Mouse (Mus musculus) hindbrain, embryonic 16.5 days (tissue): ENCODE data around the gene Sptbn4. TPM values are rescaled to one million over a fixed set of nuclear protein-coding genes. Genes with fewer than 3 reads are reported as not detected.

Experiments used
- ATAC-seq: fragments of 200-750 bp; cut with Nextera tagmentation; 2 replicates; pipeline ENCODE4 v1.8.0; 2017; ENCODE audit warnings: moderate TSS enrichment, moderate library complexity
- H3K27ac ChIP-seq: fragments of 300-500 bp; sonication (generic); 2 replicates; pipeline ENCODE4 v1.5.1; 2014; ENCODE audit warnings: low read depth, mild to moderate bottlenecking, control low read depth, low read length, moderate library complexity
- H3K27me3 ChIP-seq: fragments of 300-500 bp; sonication (generic); replicated peaks from 2 replicates; pipeline ENCODE4 v1.6.1; 2014; ENCODE audit warnings: low read length; ENCODE audit not compliant: control insufficient read depth, insufficient read depth
- H3K36me3 ChIP-seq: fragments of 300-500 bp; sonication (generic); 2 replicates; pipeline ENCODE4 v1.6.1; 2014; ENCODE audit warnings: mild to moderate bottlenecking, low read length, moderate library complexity, mixed read lengths; ENCODE audit not compliant: control insufficient read depth, insufficient read depth
- H3K4me1 ChIP-seq: fragments of 300-500 bp; sonication (generic); 2 replicates; pipeline ENCODE4 v1.6.1; 2014; ENCODE audit warnings: low read depth, low read length; ENCODE audit not compliant: control insufficient read depth, insufficient read depth
- H3K4me2 ChIP-seq: fragments of 300-500 bp; sonication (generic); 2 replicates; pipeline ENCODE4 v1.6.1; 2014; ENCODE audit warnings: mild to moderate bottlenecking, low read length, control low read depth, moderate library complexity
- H3K4me3 ChIP-seq: fragments of 300-500 bp; sonication (generic); 2 replicates; pipeline ENCODE4 v1.5.1; 2014; ENCODE audit warnings: mild to moderate bottlenecking, low read length, control low read depth, moderate library complexity
- H3K9ac ChIP-seq: fragments of 300-500 bp; sonication (generic); 2 replicates; pipeline ENCODE4 v1.6.1; 2014; ENCODE audit warnings: low read depth, mild to moderate bottlenecking, control low read depth, low read length, moderate library complexity
- H3K9me3 ChIP-seq: fragments of 300-500 bp; sonication (generic); 2 replicates; pipeline ENCODE4 v1.6.1; 2014; ENCODE audit warnings: mild to moderate bottlenecking, low read length, moderate library complexity; ENCODE audit not compliant: control insufficient read depth
- WGBS: fragments of 180-500 bp; shearing (Covaris S2); extraction: QIAGEN DNeasy Blood & Tissue Kit; methylation state at CpG from one replicate; pipeline ENCODE4 v1.1.7; 2014; 5-methylcytosine and 5-hydroxymethylcytosine counted together
- polyA plus RNA-seq: library from polyadenylated mRNA; unstranded; fragments of >200 nt; fragmentation: Nextera tagmentation; extraction: Ambion mirVana; gene quantifications from 2 replicates; pipeline ENCODE4 v1.2.1, GENCODE M21; 2015

Gene Sptbn4
- polyA plus RNA-seq, 1 experiment from 2014 or later = 3.1 TPM

- peaks cover 32% of the 10 kb centered on the region for H3K27me3 ChIP-seq
Observed at GRCm38 (mm10) chr7:27339114-27339513, 108.4 kb downstream of the Sptbn4 start.

DNA sequence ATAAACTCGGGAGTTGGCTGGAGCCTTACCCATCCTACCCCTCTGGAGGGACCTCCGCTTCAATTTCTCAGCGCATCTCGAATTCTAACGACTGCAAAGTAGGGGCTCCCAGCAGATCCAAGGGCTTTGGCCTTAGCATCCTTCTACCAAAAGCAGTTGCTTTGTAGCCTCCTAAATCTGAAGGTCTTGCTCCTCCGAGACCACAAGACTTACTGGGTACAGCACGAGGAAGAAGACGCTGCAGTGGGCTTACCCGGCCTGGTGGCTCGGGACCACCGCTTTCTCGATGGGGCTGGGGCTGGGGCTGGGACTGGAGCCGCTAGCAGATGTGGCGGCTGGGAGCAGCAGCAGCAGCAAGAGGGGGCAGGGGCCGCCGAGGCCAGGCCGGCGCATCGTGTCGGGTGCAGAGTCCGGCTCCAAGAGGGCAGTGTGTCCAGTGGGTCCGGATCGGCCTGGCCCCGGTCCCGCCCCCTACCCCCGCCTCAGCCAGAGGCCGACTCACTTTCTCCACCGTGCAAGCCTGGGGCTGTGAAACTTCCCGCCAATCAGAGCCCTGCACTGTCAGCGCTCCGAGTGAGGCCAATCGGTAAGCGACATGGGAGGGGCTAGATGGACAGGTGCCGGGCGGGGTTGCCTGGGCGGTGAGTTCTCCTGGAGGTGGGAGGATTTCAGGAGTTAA, 110.2 kb downstream of the Sptbn4 start, which contains the start of gene Ltbp4:
Gene Ltbp4, minus strand, starts transcription at position 518 of the 679 bp plus-strand sequence.
- 3% methylated on average over 31 of the region's 36 CpGs for whole genome bisulfite sequencing
- H3K4me2 ChIP-seq = peak within 1 kb of the TSS; percentile 61
- ATAC-seq = no peak
- H3K27me3 ChIP-seq = peaks cover 46% of the 10 kb centered on the region
- peaks cover 40% of the 10 kb centered on the region for H3K4me1 ChIP-seq
- H3K36me3 ChIP-seq = peaks cover 6% of the 10 kb centered on the region; the same call in 1 of the 2 replicates
- H3K9ac ChIP-seq = peak within 1 kb of the TSS; percentile 50
- no peaks in the 10 kb centered on the region for H3K9me3 ChIP-seq
- H3K4me3 ChIP-seq = peak within 1 kb of the TSS; percentile 37
- H3K27ac ChIP-seq = no peak within 1 kb of the TSS

More at GRCm38 (mm10) chr7:27339114-27339513, 108.4 kb downstream of the Sptbn4 start:
- peak overlapping the region; percentile 54 for H3K4me2 ChIP-seq
- no peaks in the 10 kb centered on the region for H3K9me3 ChIP-seq
- peak; percentile 14; the same call in 1 of the 2 replicates for ATAC-seq
- whole genome bisulfite sequencing = 51% methylated on average over 4 of the region's 4 CpGs
- H3K9ac ChIP-seq = peak overlapping the region; percentile 50
- H3K4me3 ChIP-seq = peak overlapping the region; percentile 30
- peak overlapping the region; percentile 40 for H3K27ac ChIP-seq
- H3K36me3 ChIP-seq = peaks cover 7% of the 10 kb centered on the region; the same call in 1 of the 2 replicates
- peaks cover 24% of the 10 kb centered on the region for H3K4me1 ChIP-seq

GRCm38 (mm10) chr7:27335928-27336823, 111.3 kb downstream of the Sptbn4 start:
- peak overlapping the region; percentile 37 for H3K4me3 ChIP-seq
- H3K9ac ChIP-seq = peak overlapping the region; percentile 50
- 0 out of 2 replicates have a peak, but pooled peaks cover 1% of the 10 kb centered on the region for H3K36me3 ChIP-seq
- peak overlapping the region; percentile 61 for H3K4me2 ChIP-seq
- peak; percentile 86 for ATAC-seq
- H3K27me3 ChIP-seq = peaks cover 53% of the 10 kb centered on the region
- H3K4me1 ChIP-seq = peaks cover 41% of the 10 kb centered on the region
- H3K9me3 ChIP-seq = no peaks in the 10 kb centered on the region
- no peak overlapping the region for H3K27ac ChIP-seq
- WGBS = under 1% methylated on average over 47 of the region's 47 CpGs

DNA sequence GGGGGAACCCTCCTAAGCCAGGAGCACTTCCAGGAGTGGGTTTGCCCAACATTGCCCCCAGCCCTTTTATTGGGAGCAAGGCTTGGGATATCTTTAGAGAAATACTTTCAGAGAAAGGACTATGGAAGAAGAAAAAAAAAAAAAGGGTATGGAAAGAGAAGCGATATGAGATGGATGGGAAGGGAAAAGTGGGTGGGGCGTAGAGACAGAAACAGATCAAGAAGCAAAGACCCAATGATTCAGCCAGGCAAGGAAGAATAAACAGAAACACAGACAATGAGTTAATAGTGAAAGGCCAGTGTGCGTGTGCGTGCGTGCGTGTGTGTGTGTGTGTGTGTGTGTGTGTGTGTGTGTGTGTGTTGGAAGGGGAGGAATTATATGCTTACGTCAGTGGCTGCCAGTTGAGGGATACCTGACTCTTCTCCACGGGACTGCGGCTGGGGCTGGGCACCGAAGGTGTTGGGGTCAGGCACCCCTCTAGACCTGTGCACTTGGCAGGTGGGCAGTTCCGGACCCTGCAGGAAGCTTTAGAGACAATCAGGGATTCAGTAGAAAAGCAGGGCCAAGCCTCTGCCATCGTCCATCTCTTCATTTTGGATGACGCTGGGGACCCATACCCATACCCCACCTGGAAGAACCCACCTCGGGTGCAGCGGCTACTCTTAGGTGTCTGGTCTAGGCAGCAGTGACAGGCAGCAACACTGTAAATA, 112.3 kb downstream of the Sptbn4 start:
- 59% methylated on average over 14 of the region's 15 CpGs for WGBS
- no peak for ATAC-seq
- H3K4me2 ChIP-seq = no peak overlapping the region
- H3K9ac ChIP-seq = no peak overlapping the region
- peaks cover 63% of the 10 kb centered on the region for H3K27me3 ChIP-seq
- no peaks in the 10 kb centered on the region for H3K9me3 ChIP-seq
- peaks cover 49% of the 10 kb centered on the region for H3K4me1 ChIP-seq
- H3K27ac ChIP-seq = no peak overlapping the region
- H3K36me3 ChIP-seq = no peaks in the 10 kb centered on the region
- H3K4me3 ChIP-seq = no peak overlapping the region

- H3K4me3 ChIP-seq = no peak overlapping the region
- 4% methylated on average over 32 of the region's 32 CpGs for WGBS
- no peak overlapping the region for H3K9ac ChIP-seq
- peaks cover 70% of the 10 kb centered on the region for H3K27me3 ChIP-seq
- no peak for ATAC-seq
- H3K9me3 ChIP-seq = no peaks in the 10 kb centered on the region
- peaks cover 52% of the 10 kb centered on the region for H3K4me1 ChIP-seq
- H3K4me2 ChIP-seq = 0 out of 2 replicates have a peak overlapping the region, but pooled peaks have one; percentile 1
- no peaks in the 10 kb centered on the region for H3K36me3 ChIP-seq
- no peak overlapping the region for H3K27ac ChIP-seq
Observed at GRCm38 (mm10) chr7:27334405-27334911, 113.0 kb downstream of the Sptbn4 start.

- peak overlapping the region; percentile 52 for H3K4me3 ChIP-seq
- WGBS = under 1% methylated on average over 59 of the region's 77 CpGs
- no peaks in the 10 kb centered on the region for H3K9me3 ChIP-seq
- ATAC-seq = no peak
- peaks cover 77% of the 10 kb centered on the region for H3K27me3 ChIP-seq
- no peak overlapping the region for H3K27ac ChIP-seq
- H3K9ac ChIP-seq = peak overlapping the region; percentile 69
- peak overlapping the region; percentile 96 for H3K4me2 ChIP-seq
- H3K36me3 ChIP-seq = no peaks in the 10 kb centered on the region
- H3K4me1 ChIP-seq = peaks cover 46% of the 10 kb centered on the region
Observed at GRCm38 (mm10) chr7:27333316-27333941, 114.1 kb downstream of the Sptbn4 start.

DNA sequence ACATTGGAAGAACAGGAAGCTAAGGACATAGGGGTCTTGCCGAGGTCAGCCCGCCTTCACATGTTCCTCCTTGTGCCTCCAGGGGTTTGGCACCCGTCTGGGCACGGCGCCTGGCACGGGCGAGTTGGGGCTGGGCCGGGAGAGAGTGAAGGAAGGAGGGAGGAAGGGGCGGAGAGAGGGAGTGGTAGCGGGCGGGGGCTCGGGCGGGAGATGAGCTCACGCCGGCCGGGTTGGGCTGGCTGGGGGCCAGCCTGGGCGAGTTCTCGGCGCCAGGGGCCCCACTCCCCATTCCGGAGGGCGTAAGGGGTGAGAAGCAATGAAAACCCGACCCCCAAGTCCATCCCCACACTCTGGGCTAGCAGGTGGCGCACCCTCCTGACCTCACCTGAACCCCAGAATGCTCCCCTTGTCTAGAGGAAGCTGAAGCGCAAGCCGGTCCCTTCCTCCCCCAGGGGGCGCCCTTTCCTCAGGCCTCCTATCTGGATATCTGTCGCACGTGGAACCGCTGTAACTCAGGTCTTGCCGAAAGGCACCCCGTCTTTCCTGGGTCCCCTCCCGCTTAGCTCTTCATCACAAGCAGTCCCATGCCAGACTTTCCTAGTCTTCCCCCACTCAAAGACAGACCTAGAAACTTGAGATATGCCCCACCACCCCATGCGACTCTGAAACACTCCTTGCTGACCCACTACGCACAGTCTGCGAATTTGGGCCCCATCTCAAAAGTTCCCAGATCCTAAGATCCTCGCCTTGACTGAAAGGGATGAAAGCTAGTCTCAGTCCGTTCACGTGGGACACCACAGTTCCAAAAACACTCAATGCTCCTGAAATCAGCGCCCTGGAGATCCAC, 114.9 kb downstream of the Sptbn4 start:
- no peak for ATAC-seq
- H3K4me2 ChIP-seq = peak overlapping the region; percentile 96
- no peaks in the 10 kb centered on the region for H3K9me3 ChIP-seq
- peak overlapping the region; percentile 52 for H3K4me3 ChIP-seq
- H3K36me3 ChIP-seq = no peaks in the 10 kb centered on the region
- H3K4me1 ChIP-seq = peaks cover 45% of the 10 kb centered on the region
- 2% methylated on average over 35 of the region's 39 CpGs for WGBS
- no peak overlapping the region for H3K27ac ChIP-seq
- H3K27me3 ChIP-seq = peaks cover 84% of the 10 kb centered on the region
- H3K9ac ChIP-seq = no peak overlapping the region

DNA sequence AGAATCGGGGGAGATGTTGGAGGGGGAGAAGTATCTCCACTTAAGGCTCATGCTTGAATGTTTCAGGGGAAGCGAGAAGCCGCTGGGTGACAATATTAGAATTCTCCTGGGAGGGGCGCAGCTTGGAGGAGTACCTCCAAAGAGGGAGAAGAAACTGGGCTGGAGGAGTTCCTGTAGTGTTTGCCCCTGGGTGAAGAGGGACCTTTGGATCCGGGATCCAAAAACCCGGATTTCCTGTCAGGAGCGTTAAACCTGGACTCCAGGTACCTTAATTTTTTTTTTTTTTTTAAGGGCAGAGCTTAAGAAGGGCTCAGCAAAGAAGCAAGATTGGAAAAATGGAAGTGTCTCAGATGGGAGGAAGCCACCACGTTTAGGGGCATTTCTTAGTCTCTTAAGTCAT, 115.6 kb downstream of the Sptbn4 start:
- Histone ChIP-seq H3K27ac (no peak overlapping the region), H3K9me3 (no peaks in the 10 kb centered on the region), H3K4me2 (peak overlapping the region; percentile 96), H3K36me3 (no peaks in the 10 kb centered on the region), H3K9ac (no peak overlapping the region), H3K4me1 (peaks cover 38% of the 10 kb centered on the region), H3K27me3 (peaks cover 84% of the 10 kb centered on the region), H3K4me3 (no peak overlapping the region)
- no peak for ATAC-seq
- 8% methylated on average over 8 of the region's 8 CpGs for WGBS
